Mouse (Mus musculus): ENCODE measurements around the gene Fndc3b. TPM values are rescaled to one million over a fixed set of nuclear protein-coding genes. Genes with fewer than 3 reads are reported as not detected.

Gene Fndc3b
- polyA plus RNA-seq, 1 experiment from 2014 or later, result 10.0 TPM

- Histone ChIP-seq H3K9me3 (no peaks in the 10 kb centered on the region), H3K4me3 (no peak overlapping the region), H3K36me3 (replicated peaks) (no peaks in the 10 kb centered on the region), H3K27ac (replicated peaks) (peak overlapping the region; percentile 73), H3K4me1 (peaks cover 57% of the 10 kb centered on the region), H3K27me3 (replicated peaks; ENCODE audit: low read depth, poor library complexity, severe bottlenecking) (no peaks in the 10 kb centered on the region)
- WGBS, result 45% methylated on average over 9 of the region's 9 CpGs
- peak; percentile 59 for DNase-seq (ENCODE audit: low spot score)
These were observed 103.9 kb downstream of the Fndc3b start for GRCm38 (mm10) chr3:27607081-27607795.

- Histone ChIP-seq H3K4me3 (no peak overlapping the region), H3K36me3 (replicated peaks) (no peaks in the 10 kb centered on the region), H3K27me3 (replicated peaks; ENCODE audit: low read depth, poor library complexity, severe bottlenecking) (no peaks in the 10 kb centered on the region), H3K27ac (replicated peaks) (peak overlapping the region; percentile 73), H3K9me3 (no peaks in the 10 kb centered on the region), H3K4me1 (peaks cover 57% of the 10 kb centered on the region)
- no peak for DNase-seq (ENCODE audit: low spot score)
- WGBS, result 78% methylated on average over 6 of the region's 6 CpGs
These were observed 104.5 kb downstream of the Fndc3b start for GRCm38 (mm10) chr3:27606626-27607025.

GRCm38 (mm10) chr3:27605613-27606012 lies 105.5 kb downstream of the Fndc3b start:
- Histone ChIP-seq H3K27ac (replicated peaks) (no peak overlapping the region), H3K9me3 (no peaks in the 10 kb centered on the region)
- DNase-seq (ENCODE audit: low spot score), result no peak

GRCm38 (mm10) chr3:27605081-27605480 lies 106.0 kb downstream of the Fndc3b start:
- Histone ChIP-seq H3K27ac (replicated peaks) (no peak overlapping the region), H3K4me3 (no peak overlapping the region), H3K4me1 (peaks cover 51% of the 10 kb centered on the region), H3K27me3 (replicated peaks; ENCODE audit: low read depth, poor library complexity, severe bottlenecking) (no peaks in the 10 kb centered on the region), H3K36me3 (replicated peaks) (no peaks in the 10 kb centered on the region), H3K9me3 (no peaks in the 10 kb centered on the region)
- no peak for DNase-seq (ENCODE audit: low spot score)
- 54% methylated on average over 3 of the region's 3 CpGs for WGBS

More at GRCm38 (mm10) chr3:27605613-27606012, 105.5 kb downstream of the Fndc3b start:
- WGBS, result 95% methylated on average over 4 of the region's 4 CpGs
- no peaks in the 10 kb centered on the region for H3K36me3 ChIP-seq (replicated peaks)
- H3K4me3 ChIP-seq, result no peak overlapping the region
- H3K27me3 ChIP-seq (replicated peaks; ENCODE audit: low read depth, poor library complexity, severe bottlenecking), result no peaks in the 10 kb centered on the region
- peaks cover 50% of the 10 kb centered on the region for H3K4me1 ChIP-seq

GRCm38 (mm10) chr3:27604629-27605028 lies 106.5 kb downstream of the Fndc3b start:
- peaks cover 51% of the 10 kb centered on the region for H3K4me1 ChIP-seq
- H3K9me3 ChIP-seq, result no peaks in the 10 kb centered on the region
- H3K4me3 ChIP-seq, result no peak overlapping the region
- H3K27ac ChIP-seq (replicated peaks), result 0 out of 2 replicates have a peak overlapping the region, but pooled peaks have one; percentile 32
- peak; percentile 31 for DNase-seq (ENCODE audit: low spot score)
- no peaks in the 10 kb centered on the region for H3K27me3 ChIP-seq (replicated peaks; ENCODE audit: low read depth, poor library complexity, severe bottlenecking)
- 59% methylated on average over 4 of the region's 4 CpGs for WGBS
- H3K36me3 ChIP-seq (replicated peaks), result no peaks in the 10 kb centered on the region

- 45% methylated on average over 13 of the region's 13 CpGs for WGBS
- no peak overlapping the region for H3K4me3 ChIP-seq
- peaks cover 51% of the 10 kb centered on the region for H3K4me1 ChIP-seq
- no peak overlapping the region for H3K27ac ChIP-seq (replicated peaks)
- no peak for DNase-seq (ENCODE audit: low spot score)
- H3K36me3 ChIP-seq (replicated peaks), result no peaks in the 10 kb centered on the region
- no peaks in the 10 kb centered on the region for H3K27me3 ChIP-seq (replicated peaks; ENCODE audit: low read depth, poor library complexity, severe bottlenecking)
- H3K9me3 ChIP-seq, result no peaks in the 10 kb centered on the region
These were observed 107.0 kb downstream of the Fndc3b start for GRCm38 (mm10) chr3:27603905-27604620.

- Histone ChIP-seq H3K27ac (replicated peaks) (no peak overlapping the region), H3K4me1 (peaks cover 31% of the 10 kb centered on the region), H3K36me3 (replicated peaks) (no peaks in the 10 kb centered on the region), H3K27me3 (replicated peaks; ENCODE audit: low read depth, poor library complexity, severe bottlenecking) (no peaks in the 10 kb centered on the region), H3K9me3 (no peaks in the 10 kb centered on the region), H3K4me3 (no peak overlapping the region)
- DNase-seq (ENCODE audit: low spot score), result no peak
- WGBS, result 62% methylated on average over 7 of the region's 7 CpGs
These were observed 110.5 kb downstream of the Fndc3b start for GRCm38 (mm10) chr3:27600645-27601044.

- Histone ChIP-seq H3K4me3 (no peak overlapping the region), H3K9me3 (no peaks in the 10 kb centered on the region), H3K36me3 (replicated peaks) (no peaks in the 10 kb centered on the region), H3K27ac (replicated peaks) (no peak overlapping the region), H3K4me1 (peaks cover 26% of the 10 kb centered on the region), H3K27me3 (replicated peaks; ENCODE audit: low read depth, poor library complexity, severe bottlenecking) (no peaks in the 10 kb centered on the region)
- DNase-seq (ENCODE audit: low spot score), result no peak
- 87% methylated on average over 4 of the region's 4 CpGs for WGBS
These were observed 110.9 kb downstream of the Fndc3b start for GRCm38 (mm10) chr3:27600197-27600596.

GRCm38 (mm10) chr3:27598437-27599382 lies 112.4 kb downstream of the Fndc3b start:
- DNase-seq (ENCODE audit: low spot score), result no peak
- Histone ChIP-seq H3K27me3 (replicated peaks; ENCODE audit: low read depth, poor library complexity, severe bottlenecking) (no peaks in the 10 kb centered on the region), H3K36me3 (replicated peaks) (no peaks in the 10 kb centered on the region), H3K4me3 (no peak overlapping the region), H3K27ac (replicated peaks) (no peak overlapping the region), H3K4me1 (peaks cover 11% of the 10 kb centered on the region), H3K9me3 (no peaks in the 10 kb centered on the region)
- 91% methylated on average over 11 of the region's 11 CpGs for WGBS

GRCm38 (mm10) chr3:27593485-27594138 lies 117.5 kb downstream of the Fndc3b start:
- H3K27me3 ChIP-seq (replicated peaks; ENCODE audit: low read depth, poor library complexity, severe bottlenecking), result no peaks in the 10 kb centered on the region
- 84% methylated on average over 7 of the region's 7 CpGs for WGBS
- 0 out of 2 replicates have a peak, but pooled peaks cover 2% of the 10 kb centered on the region for H3K4me1 ChIP-seq
- no peak overlapping the region for H3K27ac ChIP-seq (replicated peaks)
- DNase-seq (ENCODE audit: low spot score), result peak; percentile 4
- H3K9me3 ChIP-seq, result no peaks in the 10 kb centered on the region
- H3K36me3 ChIP-seq (replicated peaks), result peaks cover 4% of the 10 kb centered on the region; the same call in 1 of the 2 replicates
- no peak overlapping the region for H3K4me3 ChIP-seq

- Histone ChIP-seq H3K4me1 (0 out of 2 replicates have a peak, but pooled peaks cover 2% of the 10 kb centered on the region), H3K36me3 (replicated peaks) (peaks cover 4% of the 10 kb centered on the region; the same call in 1 of the 2 replicates), H3K27ac (replicated peaks) (no peak overlapping the region), H3K9me3 (no peaks in the 10 kb centered on the region), H3K27me3 (replicated peaks; ENCODE audit: low read depth, poor library complexity, severe bottlenecking) (no peaks in the 10 kb centered on the region), H3K4me3 (no peak overlapping the region)
- whole genome bisulfite sequencing, result 88% methylated on average over 11 of the region's 11 CpGs
- DNase-seq (ENCODE audit: low spot score), result peak; percentile 4
These were observed 118.2 kb downstream of the Fndc3b start for GRCm38 (mm10) chr3:27592728-27593484.

All from embryonic facial prominence, embryonic 10.5 days (tissue).